Mouse (Mus musculus): ENCODE measurements around the gene Armc9. TPM values are rescaled to one million over a fixed set of nuclear protein-coding genes. Genes with fewer than 3 reads are reported as not detected.

Gene Armc9
- polyA plus RNA-seq, 1 experiment from 2014 or later, result 16.4 TPM

DNA sequence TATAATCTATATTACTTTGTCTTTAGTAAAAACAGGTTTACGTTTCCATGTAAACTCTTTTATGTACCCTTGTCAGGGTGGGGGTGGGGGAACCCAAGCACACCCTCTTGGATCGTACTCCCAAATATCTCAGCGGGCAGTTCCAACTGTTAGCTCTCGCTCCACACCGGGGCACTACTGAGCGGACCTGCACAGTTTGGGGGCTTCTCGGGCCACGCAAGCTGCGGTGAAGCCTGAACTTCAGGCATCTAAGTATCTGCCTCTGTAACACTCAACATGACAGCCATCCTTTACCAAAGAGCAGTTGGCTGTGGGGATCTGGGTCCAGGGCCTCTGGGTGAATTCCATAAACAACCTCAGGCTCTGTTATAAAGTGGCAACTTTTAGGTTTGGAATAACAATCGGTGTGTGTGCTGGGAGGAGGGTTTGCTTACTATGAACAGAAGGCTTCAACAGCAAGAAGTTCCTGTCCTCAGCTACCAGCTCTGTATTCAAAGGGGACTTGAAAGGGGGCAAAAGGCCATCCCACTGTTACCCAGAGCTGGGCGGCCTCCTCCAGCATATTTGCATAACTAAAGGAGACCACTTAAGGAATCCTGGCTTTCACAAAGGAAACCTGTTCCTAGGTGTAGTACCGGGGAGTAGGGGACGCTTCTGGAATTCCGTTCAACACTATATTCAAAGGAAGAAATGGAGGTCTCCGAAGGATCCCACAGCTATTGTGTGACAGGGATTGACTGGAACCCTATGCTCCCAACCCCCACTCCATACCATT, 156.1 kb downstream of the Armc9 start:
- Histone ChIP-seq H3K9ac (no peak overlapping the region), H3K4me3 (replicated peaks) (no peak overlapping the region), H3K9me3 (no peaks in the 10 kb centered on the region), H3K27me3 (replicated peaks) (no peaks in the 10 kb centered on the region), H3K27ac (no peak overlapping the region), H3K4me1 (replicated peaks) (no peaks in the 10 kb centered on the region), H3K36me3 (no peaks in the 10 kb centered on the region), H3K4me2 (replicated peaks) (no peak overlapping the region)
- 48% methylated on average over 15 of the region's 15 CpGs for WGBS
- no peak for ATAC-seq

DNA sequence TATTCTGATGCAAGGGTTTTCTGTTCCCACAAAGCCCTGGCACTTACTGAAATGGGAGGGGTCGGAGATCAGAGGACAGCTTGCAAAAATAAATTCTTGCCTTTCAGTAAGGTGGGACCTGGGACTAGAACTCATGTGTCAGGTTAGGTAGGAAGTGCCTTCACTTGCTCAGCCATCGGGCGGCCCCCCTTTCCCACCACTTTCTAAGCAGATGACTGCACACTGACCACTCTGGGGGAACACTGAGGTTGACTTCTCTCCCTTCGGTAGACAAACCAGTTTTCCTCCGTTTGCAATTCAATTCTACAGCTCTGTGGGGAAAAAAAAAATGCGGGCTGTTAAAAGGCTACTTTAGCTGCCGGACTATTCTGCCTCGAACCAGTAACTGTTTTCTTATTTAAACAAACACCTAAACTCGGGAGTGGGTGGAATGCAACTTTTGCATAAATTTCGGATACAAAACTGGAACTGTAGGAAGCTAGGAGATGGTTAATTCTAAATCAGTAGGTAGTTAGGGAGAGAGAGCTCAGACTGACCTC, 157.0 kb downstream of the Armc9 start:
- Histone ChIP-seq H3K4me2 (replicated peaks) (no peak overlapping the region), H3K36me3 (no peaks in the 10 kb centered on the region), H3K27me3 (replicated peaks) (no peaks in the 10 kb centered on the region), H3K9ac (no peak overlapping the region), H3K4me3 (replicated peaks) (no peak overlapping the region), H3K27ac (no peak overlapping the region), H3K9me3 (no peaks in the 10 kb centered on the region), H3K4me1 (replicated peaks) (no peaks in the 10 kb centered on the region)
- 43% methylated on average over 10 of the region's 10 CpGs for WGBS
- no peak for ATAC-seq

DNA sequence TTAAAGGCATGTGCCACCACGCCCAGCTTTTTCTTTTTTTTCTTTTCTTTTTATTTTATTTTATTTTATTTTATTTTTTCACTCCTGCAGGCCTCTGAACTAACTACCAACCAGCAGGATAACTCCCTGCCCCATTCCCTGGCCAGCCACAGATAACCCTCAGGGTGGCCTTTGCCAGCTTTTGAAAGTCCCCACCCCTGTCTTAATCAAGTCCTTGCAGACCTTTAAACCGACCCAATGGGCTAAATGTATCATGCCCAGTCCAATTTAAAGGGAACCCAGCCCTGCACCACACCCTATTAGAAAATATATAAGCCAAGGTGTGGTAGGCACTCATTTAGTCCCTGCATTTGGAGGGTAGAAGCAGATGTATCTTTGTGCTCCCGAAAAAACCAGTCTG, 157.7 kb downstream of the Armc9 start:
- Histone ChIP-seq H3K4me3 (replicated peaks) (no peak overlapping the region), H3K27me3 (replicated peaks) (no peaks in the 10 kb centered on the region), H3K9ac (no peak overlapping the region), H3K36me3 (no peaks in the 10 kb centered on the region), H3K4me2 (replicated peaks) (no peak overlapping the region), H3K9me3 (no peaks in the 10 kb centered on the region), H3K27ac (no peak overlapping the region), H3K4me1 (replicated peaks) (no peaks in the 10 kb centered on the region)
- ATAC-seq, result no peak
- WGBS, result 82% methylated on average over 3 of the region's 3 CpGs

DNA sequence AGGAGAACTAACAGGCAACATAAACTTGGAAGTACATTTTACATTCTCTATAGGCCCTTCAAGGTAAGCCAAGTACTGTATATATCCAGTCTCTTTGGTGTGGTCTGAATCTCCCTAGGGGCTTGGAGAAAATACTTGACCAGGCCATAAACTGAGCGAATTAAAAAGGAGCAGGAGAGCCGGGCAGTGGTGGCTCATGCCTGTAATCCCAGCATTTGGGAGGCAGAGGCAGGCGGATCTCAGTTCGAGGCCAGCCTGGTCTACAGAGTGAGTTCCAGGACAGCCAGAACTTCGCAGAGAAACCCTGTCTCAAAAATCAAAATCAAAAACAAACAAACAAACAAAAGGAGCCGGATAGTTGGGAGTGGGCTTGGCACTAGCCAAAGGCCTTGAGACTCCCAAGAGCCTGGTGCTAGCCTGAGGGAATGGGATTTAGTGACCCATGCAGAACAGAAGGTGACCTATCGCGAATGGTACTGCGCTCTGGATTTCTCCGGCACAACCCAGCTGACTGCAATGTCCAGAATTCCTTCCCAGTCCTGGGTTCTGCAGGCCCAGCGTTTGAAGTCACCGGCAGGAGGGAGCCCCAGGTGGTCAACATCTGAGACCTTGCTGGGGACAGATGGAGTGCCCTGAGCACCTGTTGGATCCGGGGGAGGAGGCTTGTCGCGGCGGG, 158.7 kb downstream of the Armc9 start:
- Histone ChIP-seq H3K4me1 (replicated peaks) (no peaks in the 10 kb centered on the region), H3K36me3 (no peaks in the 10 kb centered on the region), H3K9ac (no peak overlapping the region), H3K27ac (no peak overlapping the region), H3K9me3 (no peaks in the 10 kb centered on the region), H3K27me3 (replicated peaks) (no peaks in the 10 kb centered on the region), H3K4me3 (replicated peaks) (no peak overlapping the region), H3K4me2 (replicated peaks) (0 out of 2 replicates have a peak overlapping the region, but pooled peaks have one; percentile 25)
- ATAC-seq, result no peak
- WGBS, result 53% methylated on average over 16 of the region's 16 CpGs

DNA sequence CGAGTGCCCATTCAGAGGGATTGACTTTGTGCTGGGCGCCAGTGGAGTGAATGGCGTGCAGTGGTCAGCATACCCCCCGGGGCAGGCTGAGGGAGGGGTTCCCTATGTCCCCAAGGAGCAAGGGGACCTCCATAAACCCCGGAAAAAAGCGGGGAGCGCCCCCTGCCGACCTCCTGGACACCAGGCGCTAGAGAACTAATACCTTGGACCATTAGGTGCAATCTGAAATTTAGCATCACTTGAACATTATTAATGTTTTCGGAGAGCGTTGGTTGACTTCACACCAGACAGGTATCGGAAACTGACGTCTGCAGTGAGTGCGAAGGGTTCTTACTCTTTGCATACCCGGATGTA, 159.2 kb downstream of the Armc9 start:
- Histone ChIP-seq H3K27me3 (replicated peaks) (no peaks in the 10 kb centered on the region), H3K27ac (no peak overlapping the region), H3K4me3 (replicated peaks) (no peak overlapping the region), H3K36me3 (no peaks in the 10 kb centered on the region), H3K9me3 (no peaks in the 10 kb centered on the region), H3K9ac (no peak overlapping the region), H3K4me1 (replicated peaks) (no peaks in the 10 kb centered on the region), H3K4me2 (replicated peaks) (0 out of 2 replicates have a peak overlapping the region, but pooled peaks have one; percentile 25)
- 23% methylated on average over 15 of the region's 15 CpGs for WGBS
- no peak for ATAC-seq

DNA sequence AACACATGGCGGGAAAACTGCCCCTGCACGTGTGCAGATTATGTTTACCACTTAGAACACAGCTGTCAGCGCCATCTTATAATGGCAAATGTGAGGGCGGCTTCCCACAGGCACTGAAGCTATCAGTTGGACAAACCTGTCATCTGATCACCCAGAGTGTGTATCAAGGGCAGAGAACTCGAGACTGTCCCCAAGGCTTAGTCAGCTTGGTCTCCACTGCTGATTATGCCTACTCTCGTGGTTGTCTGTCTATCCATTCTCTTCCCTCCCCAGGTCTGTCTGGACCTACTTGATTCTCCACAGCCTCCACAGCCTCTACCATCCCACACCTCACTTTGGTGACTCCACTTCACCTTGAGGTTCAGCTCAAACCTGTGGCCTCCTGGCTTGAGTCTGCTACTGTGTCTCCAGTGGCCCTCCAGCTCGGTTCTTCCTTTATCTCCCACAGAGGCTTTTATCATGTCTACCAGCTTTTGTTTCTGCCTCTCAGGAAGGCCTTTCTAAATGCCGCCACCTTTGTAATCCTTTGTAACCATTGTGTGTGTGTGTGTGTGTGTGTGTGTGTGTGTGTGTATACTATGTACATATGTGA, 166.3 kb downstream of the Armc9 start:
- Histone ChIP-seq H3K4me1 (replicated peaks) (no peaks in the 10 kb centered on the region), H3K36me3 (no peaks in the 10 kb centered on the region), H3K4me2 (replicated peaks) (no peak overlapping the region), H3K27ac (no peak overlapping the region), H3K27me3 (replicated peaks) (no peaks in the 10 kb centered on the region), H3K9me3 (no peaks in the 10 kb centered on the region), H3K9ac (no peak overlapping the region), H3K4me3 (replicated peaks) (no peak overlapping the region)
- 89% methylated on average over 6 of the region's 8 CpGs for WGBS
- ATAC-seq, result no peak

Other genes with a start within 250 kb of the Armc9 start
- gene 4933407L21Rik, start 226.3 kb upstream of the Armc9 start, polyA plus RNA-seq (2015; fragmentation: Nextera tagmentation; extraction: Ambion mirVana), result 0.32 and 0.34 TPM in 2 replicates
- gene Gpr55, start 193.8 kb upstream of the Armc9 start, polyA plus RNA-seq (2015; fragmentation: Nextera tagmentation; extraction: Ambion mirVana), result 0.04 and 0.10 TPM in 2 replicates
- not detected in 2 replicates for gene Spata3, start 138.0 kb upstream of the Armc9 start, polyA plus RNA-seq (2015; fragmentation: Nextera tagmentation; extraction: Ambion mirVana)
- gene 2810459M11Rik, start 108.9 kb upstream of the Armc9 start, polyA plus RNA-seq (2015; fragmentation: Nextera tagmentation; extraction: Ambion mirVana), result 5.2 and 6.1 TPM in 2 replicates
- gene Psmd1, start 90.4 kb upstream of the Armc9 start, polyA plus RNA-seq (2015; fragmentation: Nextera tagmentation; extraction: Ambion mirVana), result 143 and 152 TPM in 2 replicates
- gene Htr2b, start 42.8 kb upstream of the Armc9 start, polyA plus RNA-seq (2015; fragmentation: Nextera tagmentation; extraction: Ambion mirVana), result 2.0 and 2.3 TPM in 2 replicates
- gene Gm21972, start 21.1 kb upstream of the Armc9 start, polyA plus RNA-seq (2015; fragmentation: Nextera tagmentation; extraction: Ambion mirVana), result not detected in 2 replicates
- 6.6 and 7.2 TPM in 2 replicates for gene B3gnt7, start 148.1 kb downstream of the Armc9 start, polyA plus RNA-seq (2015; fragmentation: Nextera tagmentation; extraction: Ambion mirVana)
- gene Ncl, start 204.6 kb downstream of the Armc9 start, polyA plus RNA-seq (2015; fragmentation: Nextera tagmentation; extraction: Ambion mirVana), result 424 and 451 TPM in 2 replicates